Mouse (Mus musculus) cerebellum, postnatal 25 days (tissue): Measurements from ENCODE around the gene Rtp2.
A peak's percentile ranks its signal among the peaks of the same experiment; 100 is the strongest.
"Not testable (repeated sequence)": the region's sequence is repeated elsewhere in the genome, so short reads cannot be mapped to it uniquely, and the experiment has no call there.

Experiments
- DNase-seq, 2 experiments: peaks; one replicate each; pipeline ENCODE4 v3.0.0; 2021; ENCODE audit warnings: mixed read lengths in 2 of 2

Gene Rtp2

GRCm38 (mm10) chr16:23947654-23948053, 15.5 kb upstream of the Rtp2 start:
- no peak for DNase-seq

GRCm38 (mm10) chr16:23944801-23945200, 12.6 kb upstream of the Rtp2 start:
- no peak for DNase-seq

DNA sequence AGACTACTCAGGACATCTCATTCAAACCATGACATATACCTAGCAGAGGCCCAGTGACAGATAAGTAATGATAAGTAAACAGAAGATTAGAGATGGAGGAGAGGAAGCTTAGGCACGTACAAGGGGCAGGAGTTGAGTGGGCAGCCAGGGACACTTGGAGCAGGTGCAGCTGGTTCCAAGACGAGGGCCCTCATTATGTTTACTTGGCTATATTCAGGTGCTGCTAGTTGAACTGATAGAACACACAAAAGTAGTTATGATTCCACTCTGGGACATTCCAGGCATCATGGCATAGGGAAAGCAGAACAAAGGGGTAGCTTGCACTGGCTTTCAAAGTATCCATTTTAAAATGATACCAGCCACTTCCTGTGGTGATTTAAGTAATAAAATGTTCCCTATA, 2.2 kb upstream of the Rtp2 start:
- DNase-seq, result no peak

DNA sequence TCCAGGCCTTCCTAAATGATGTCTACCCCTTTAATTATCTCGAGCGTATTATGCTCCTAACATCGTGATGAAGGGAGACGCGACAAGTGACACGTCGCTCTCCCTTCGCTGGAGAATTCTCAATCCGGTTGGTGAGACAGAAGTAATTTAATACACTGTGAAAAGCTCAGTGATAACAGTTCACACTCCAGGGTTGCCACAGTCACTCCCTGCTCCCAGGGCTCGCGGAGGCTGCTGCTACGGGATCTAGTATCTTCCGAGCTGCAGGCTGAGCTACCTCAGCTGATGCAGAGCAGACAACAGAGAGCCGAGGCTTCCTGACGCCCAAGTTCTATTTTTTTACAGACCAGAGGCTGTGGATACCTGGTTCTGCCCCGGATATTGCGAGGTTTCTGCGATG, 919 bp downstream of the Rtp2 start:
- DNase-seq, result no peak

DNA sequence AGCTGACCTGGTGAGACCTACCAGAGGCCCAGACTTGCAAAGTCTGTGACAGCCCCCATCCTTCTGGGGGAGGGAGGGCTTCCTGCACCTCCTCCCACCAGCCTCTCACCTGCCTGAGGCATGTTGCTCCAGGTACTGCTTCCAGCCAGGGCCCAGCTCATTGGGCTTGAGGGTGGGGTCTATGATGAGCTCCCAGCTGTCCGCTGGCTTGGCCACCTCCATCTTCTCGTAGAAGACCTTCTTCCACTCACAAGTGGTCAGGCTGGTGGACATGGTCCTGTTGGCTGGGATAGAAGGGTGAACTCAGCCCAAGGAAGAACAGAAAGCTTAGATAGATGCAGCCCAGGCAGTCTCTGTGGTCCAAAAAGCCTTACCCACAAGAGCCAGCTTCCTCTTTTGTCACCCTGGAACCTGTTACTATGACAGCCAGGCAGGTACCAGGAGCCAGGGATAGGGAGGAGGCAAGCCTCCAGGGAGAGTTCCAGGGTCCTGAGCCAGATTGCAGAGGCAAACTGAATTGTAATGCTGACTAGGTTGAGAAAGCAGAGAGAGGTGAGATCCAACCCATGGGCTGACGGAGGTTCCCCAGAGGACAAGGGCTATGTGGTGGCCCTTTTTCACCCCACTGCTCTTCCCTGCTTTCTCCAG, 1.6 kb downstream of the Rtp2 start:
- DNase-seq, result no peak

- peak in 1 of 2 experiments; percentile 5 for DNase-seq
These were observed 4.7 kb downstream of the Rtp2 start for GRCm38 (mm10) chr16:23927301-23928114.

DNA sequence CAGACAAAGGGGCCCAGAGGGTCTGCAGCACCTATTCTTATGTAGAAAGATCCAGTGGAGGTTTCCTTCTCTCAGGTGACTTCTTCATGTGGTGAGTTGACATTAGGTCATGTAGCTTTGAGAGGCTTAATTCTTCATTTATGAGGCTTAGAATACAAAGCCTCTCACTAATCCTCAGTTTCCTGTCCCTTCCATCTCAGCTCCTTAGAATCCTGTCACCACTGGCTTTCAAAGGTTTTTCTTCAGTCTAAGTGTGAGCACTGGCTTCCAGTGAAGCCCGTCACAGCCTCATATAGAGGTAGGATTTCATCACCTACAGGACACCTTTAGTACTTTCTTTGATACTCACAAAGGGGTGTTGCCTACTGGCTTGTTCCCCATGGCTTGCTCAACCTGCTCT, 9.3 kb downstream of the Rtp2 start:
- no peak for DNase-seq

GRCm38 (mm10) chr16:23921697-23922096, 10.5 kb downstream of the Rtp2 start:
- DNase-seq, result no peak

DNA sequence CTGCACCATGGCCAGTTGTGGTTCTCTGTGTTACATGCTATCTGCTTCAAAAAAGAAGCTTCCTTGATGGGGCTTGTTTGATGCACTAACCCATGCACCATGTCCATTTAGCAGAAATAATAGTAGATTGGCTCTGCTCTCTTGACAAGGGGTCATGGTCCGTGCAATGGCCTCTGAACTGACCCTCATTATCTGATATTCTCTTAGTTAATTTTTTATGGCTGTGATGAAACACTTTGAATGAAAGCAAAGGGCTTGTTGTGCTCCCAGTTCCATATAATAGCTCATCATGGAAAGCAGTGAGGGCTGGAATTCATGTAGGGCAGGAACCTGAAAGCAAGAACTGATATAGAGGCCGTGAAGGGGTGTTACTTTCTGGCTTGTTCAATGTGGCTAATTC, 12.8 kb downstream of the Rtp2 start:
- DNase-seq, result no peak

DNA sequence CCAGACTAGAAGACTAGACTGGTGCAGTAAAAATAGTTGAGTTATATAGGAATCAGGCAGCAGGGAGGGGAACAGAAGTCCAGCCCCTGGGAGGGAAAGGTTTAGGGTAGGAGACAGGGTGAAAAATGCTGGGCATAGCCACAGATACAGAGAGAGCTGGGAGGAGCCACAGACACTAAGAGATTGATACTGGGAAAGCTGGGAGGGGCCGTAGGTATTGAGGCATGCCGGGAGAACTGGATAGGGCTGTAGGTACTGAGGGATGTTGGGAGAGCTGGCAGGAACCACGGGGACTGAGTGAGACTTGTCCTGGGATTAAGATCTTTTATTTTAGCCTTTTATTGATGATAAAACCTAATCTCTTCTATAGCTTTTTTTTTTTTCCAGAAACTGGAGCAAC, 18.8 kb downstream of the Rtp2 start:
- DNase-seq, result no peak

DNA sequence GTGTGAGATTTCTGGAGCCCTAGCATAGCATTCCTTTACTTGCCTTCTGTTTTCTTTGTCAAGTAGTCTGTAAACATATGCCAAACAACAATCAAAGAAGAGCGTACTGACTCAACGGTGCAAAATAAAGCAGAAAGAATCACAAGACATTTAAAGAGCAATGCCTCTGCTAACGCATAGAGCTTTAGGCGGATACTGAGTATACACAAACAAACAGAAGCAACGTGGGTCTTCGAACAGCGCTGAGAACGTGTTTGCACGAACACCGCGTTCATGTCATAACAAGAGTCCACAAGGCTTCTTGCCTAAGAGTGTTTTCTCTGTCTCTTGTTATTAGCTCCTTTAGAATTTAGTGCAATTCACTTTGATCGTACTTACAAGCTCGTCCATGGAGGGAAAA, 19.5 kb downstream of the Rtp2 start:
- DNase-seq, result no peak

- DNase-seq, result not testable (repeated sequence)
These were observed 23.2 kb downstream of the Rtp2 start for GRCm38 (mm10) chr16:23909015-23909354.

- DNase-seq, result not testable (repeated sequence)
These were observed 23.8 kb downstream of the Rtp2 start for GRCm38 (mm10) chr16:23908076-23909014.

DNA sequence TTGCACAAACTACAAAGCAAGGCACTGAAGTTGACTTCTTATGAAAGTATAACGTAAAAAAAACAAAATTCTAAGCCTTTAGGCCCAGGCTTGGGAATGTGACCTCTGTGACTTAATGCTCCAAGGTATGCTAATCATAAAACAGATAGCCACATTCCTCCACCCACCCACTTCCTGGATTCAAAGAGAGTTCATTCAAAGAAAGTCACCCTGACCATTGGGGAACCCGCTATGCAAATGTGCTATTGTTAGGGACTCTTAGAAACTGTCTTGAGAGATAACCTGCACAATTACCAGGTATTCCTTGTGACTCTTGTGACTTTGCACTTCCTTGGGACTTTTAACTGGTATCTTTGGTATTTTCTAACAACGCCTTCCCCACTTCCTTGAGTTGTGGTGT, 25.6 kb downstream of the Rtp2 start:
- DNase-seq, result not testable (repeated sequence)

DNA sequence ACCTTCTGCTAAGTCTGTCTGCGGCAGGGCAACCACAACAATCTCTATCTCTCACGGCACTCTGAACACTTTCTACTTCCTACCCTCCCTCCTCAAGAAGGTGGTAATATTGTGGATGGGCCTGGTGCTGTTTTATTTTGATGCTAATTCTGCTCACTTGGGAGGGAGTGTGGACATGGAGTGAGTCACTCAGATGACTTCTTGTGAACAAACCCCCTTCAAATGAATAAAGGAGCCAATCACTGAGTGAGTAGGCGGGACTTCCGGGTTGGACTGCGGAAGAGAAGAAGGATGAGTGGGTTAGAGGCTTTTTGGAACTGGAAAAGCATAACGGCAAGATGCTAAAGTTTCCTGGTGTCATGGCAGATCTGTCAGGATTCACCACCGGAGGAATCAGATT, 30.8 kb downstream of the Rtp2 start:
- DNase-seq, result no peak

GRCm38 (mm10) chr16:23900061-23900460, 32.1 kb downstream of the Rtp2 start:
- DNase-seq, result no peak

DNA sequence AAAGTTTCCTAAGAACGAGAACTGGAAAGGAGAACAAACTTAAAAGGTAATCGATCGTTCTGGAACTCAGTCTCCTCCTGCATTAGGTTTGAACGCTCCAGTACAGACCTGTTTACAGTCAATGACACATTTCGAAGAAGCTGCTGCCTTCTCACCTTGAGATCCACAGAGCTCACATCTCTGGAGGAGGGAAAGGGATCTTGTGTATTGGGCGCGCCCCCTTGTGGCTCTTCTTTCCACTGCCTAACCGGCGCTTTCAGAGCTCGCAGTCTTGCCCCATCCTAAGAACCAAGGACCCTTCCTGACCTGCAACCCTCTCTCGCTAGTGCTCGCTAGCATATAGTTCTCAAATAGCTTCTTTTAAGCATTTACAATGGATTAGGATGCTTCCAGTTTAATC, 33.4 kb downstream of the Rtp2 start:
- peak; percentile 82 to 90 for DNase-seq

GRCm38 (mm10) chr16:23897984-23898586, 34.1 kb downstream of the Rtp2 start:
- peak; percentile 66 to 80 for DNase-seq

DNA sequence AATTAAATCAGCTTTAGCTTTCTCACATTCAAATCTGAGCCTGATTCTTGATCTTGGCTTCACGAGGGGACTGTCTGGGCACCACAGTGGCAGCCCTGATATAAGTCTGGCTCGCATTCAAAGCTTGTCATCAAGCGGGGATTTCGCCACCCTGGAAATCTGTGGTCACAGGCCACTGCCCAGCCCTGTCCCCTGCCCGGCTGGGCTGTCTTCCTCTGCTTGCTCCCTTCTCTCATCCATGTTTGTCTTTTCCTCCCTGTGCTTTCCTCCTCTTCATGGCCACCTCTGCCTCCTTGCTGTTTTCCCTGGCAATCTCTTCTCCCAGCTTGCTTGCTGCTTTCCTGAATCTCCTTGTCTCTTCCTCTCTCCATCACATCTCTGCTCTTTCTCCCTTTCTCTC, 34.7 kb downstream of the Rtp2 start:
- peak in 1 of 2 experiments; percentile 8 for DNase-seq

DNA sequence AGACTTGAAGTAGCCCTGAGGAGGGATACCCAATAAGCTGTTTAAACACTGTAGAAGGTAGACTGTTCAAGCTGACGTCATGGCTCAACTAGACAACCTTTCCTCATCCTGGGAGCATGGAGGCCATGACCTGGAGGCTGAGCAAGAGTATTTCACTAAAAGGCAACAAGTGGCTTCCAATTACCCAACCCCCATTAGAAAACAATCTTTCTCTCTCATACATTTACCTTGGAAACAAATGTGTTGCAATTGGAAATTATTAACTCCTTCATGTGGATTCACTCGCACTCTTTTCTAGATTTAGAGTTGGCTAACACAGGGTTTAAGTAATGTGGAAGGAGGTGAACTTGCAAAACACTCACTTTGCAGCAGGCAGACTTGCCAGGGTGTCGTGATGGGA, 37.1 kb downstream of the Rtp2 start:
- no peak for DNase-seq

GRCm38 (mm10) chr16:23890636-23891035, 41.6 kb downstream of the Rtp2 start, which contains the start of gene Sst:
Gene Sst, minus strand, starts transcription at chr16:23890958.
- no peak for DNase-seq

GRCm38 (mm10) chr16:23890151-23890550, 42.0 kb downstream of the Rtp2 start:
- DNase-seq, result no peak
